Mouse (Mus musculus): ENCODE measurements around the gene Pou6f1. TPM values are rescaled to one million over a fixed set of nuclear protein-coding genes. Genes with fewer than 3 reads are reported as not detected.

The Pou6f1 gene
- total and polyA plus RNA-seq, 3 experiments, result 1.7 to 9.1 (median 7.4) TPM

DNA sequence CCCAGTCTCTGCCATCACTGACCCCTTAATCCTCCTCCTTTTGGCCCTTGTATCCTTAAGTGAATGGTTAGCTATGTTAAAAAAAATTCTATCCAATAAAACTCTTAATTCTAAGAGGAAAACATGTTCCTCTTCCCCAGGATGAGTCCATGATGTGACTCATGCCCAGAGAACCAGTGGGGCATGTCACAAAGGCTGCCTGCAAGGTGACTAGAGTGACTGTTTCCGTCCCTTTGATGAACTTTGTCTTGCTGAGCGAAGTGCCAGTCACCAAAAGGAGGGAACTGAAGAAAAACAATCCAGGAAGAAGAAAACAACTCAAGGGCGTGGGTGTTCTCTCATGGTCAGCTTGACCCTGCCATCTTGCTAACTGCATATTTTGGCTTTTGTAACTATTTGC is 30.5 kb downstream of the Pou6f1 start:
- TF ChIP-seq CHD1 (IDR thresholded peaks at IDR 0.05; ENCODE audit: low read depth, low read length) (no peak), NELFE (IDR thresholded peaks at IDR 0.05; ENCODE audit: low read depth, low read length) (no peak), SIN3A (IDR thresholded peaks at IDR 0.05; ENCODE audit: low read length) (no peak), GABPA (IDR thresholded peaks at IDR 0.05; ENCODE audit: insufficient replicate concordance, low read depth, low read length) (no peak), RAD21 (IDR thresholded peaks at IDR 0.05; ENCODE audit: low read depth, low read length) (no peak), ETS1 (conservative IDR thresholded peaks at IDR 0.05; ENCODE audit: low read depth, low read length) (no peak), POLR2A (IDR thresholded peaks at IDR 0.05; ENCODE audit: low read depth, low read length) (no peak), CHD2 (IDR thresholded peaks at IDR 0.05; ENCODE audit: low read length) (no peak), IRF4 (IDR thresholded peaks at IDR 0.05; ENCODE audit: low read depth, low read length) (no peak)
- Histone ChIP-seq H3K4me3 (replicated peaks in 1 of 3; ENCODE audit: low read depth in 2 of 3, low read length in 2 of 3, poor library complexity in 1 of 3) (no peak overlapping the region), H3K4me1 (ENCODE audit: control insufficient read depth in 1 of 2, insufficient read depth in 2 of 2) (no peaks in the 10 kb centered on the region), H3K27ac (ENCODE audit: insufficient read depth, low read depth) (no peak overlapping the region), H3K9ac (ENCODE audit: insufficient read depth, low read depth) (no peak overlapping the region), H3K4me2 (ENCODE audit: insufficient read depth, low read depth, poor library complexity, severe bottlenecking) (no peak overlapping the region), H3K79me2 (replicated peaks; ENCODE audit: control insufficient read depth, extremely low read depth, insufficient read depth, poor library complexity, severe bottlenecking) (no peaks in the 10 kb centered on the region), H3K9me3 (replicated peaks; ENCODE audit: low read length) (no peaks in the 10 kb centered on the region), H3K27me3 (replicated peaks) (peaks cover 14% of the 10 kb centered on the region), H3K36me3 (replicated peaks in 1 of 2; ENCODE audit: control insufficient read depth in 1 of 2, insufficient read depth in 1 of 2, low read length in 1 of 2) (no peaks in the 10 kb centered on the region)
- dilution Hi-C loops (cut with MboI; ENCODE audit: extremely low pct_ligation_motif_present, extremely low pct_unique_long_range_greater_than_20kb, low sequenced_read_pairs), result no loop called here
- in situ Hi-C loops (cut with MboI; ENCODE audit: low pct_ligation_motif_present, low pct_unique_long_range_greater_than_20kb, low sequenced_read_pairs), result no loop called here
- DNase-seq (ENCODE audit: extremely low read depth), result no peak

DNA sequence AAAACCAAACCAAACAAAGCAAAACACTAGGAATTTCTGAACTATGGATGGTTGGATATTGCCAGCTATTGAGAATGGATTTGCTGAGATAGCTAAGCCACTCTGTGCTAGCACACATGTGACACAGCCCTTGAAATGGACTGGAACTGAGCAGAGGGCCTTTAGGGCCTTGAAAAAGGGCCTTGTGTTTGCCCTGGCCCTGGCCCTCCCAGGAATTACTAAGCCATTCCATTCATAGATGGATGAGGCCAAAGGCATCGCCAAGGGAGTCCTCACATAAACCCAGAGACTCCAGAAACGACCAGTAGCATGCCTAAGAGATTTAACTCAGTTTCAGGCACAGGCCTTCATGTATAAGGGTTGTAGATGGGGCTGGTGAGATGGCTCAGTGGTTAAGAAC is 33.3 kb downstream of the Pou6f1 start:
- in situ Hi-C loops (cut with MboI; ENCODE audit: low pct_ligation_motif_present, low pct_unique_long_range_greater_than_20kb, low sequenced_read_pairs) (no loop called here), dilution Hi-C loops (cut with MboI; ENCODE audit: extremely low pct_ligation_motif_present, extremely low pct_unique_long_range_greater_than_20kb, low sequenced_read_pairs) (no loop called here)
- Histone ChIP-seq H3K36me3 (replicated peaks in 1 of 2; ENCODE audit: control insufficient read depth in 1 of 2, insufficient read depth in 1 of 2, low read length in 1 of 2) (no peaks in the 10 kb centered on the region), H3K9me3 (replicated peaks; ENCODE audit: low read length) (no peaks in the 10 kb centered on the region), H3K27me3 (replicated peaks) (peaks cover 14% of the 10 kb centered on the region), H3K27ac (ENCODE audit: insufficient read depth, low read depth) (no peak overlapping the region), H3K4me3 (replicated peaks in 1 of 3; ENCODE audit: low read depth in 2 of 3, low read length in 2 of 3, poor library complexity in 1 of 3) (no peak overlapping the region), H3K9ac (ENCODE audit: insufficient read depth, low read depth) (no peak overlapping the region), H3K79me2 (replicated peaks; ENCODE audit: control insufficient read depth, extremely low read depth, insufficient read depth, poor library complexity, severe bottlenecking) (no peaks in the 10 kb centered on the region), H3K4me1 (ENCODE audit: control insufficient read depth in 1 of 2, insufficient read depth in 2 of 2) (no peaks in the 10 kb centered on the region), H3K4me2 (ENCODE audit: insufficient read depth, low read depth, poor library complexity, severe bottlenecking) (no peak overlapping the region)
- no peak for DNase-seq (ENCODE audit: extremely low read depth)
- TF ChIP-seq ELF1 (IDR thresholded peaks at IDR 0.05; ENCODE audit: low read depth, low read length) (no peak), CTCF (conservative IDR thresholded peaks at IDR 0.05 in 1 of 2, IDR thresholded peaks at IDR 0.05 in 1 of 2; ENCODE audit: low read depth in 2 of 2, low read length in 2 of 2) (no peak), TBP (conservative IDR thresholded peaks at IDR 0.05; ENCODE audit: low read depth, low read length) (no peak), RCOR1 (conservative IDR thresholded peaks at IDR 0.05; ENCODE audit: low read depth, low read length) (no peak), GABPA (IDR thresholded peaks at IDR 0.05; ENCODE audit: insufficient replicate concordance, low read depth, low read length) (no peak), ZKSCAN1 (IDR thresholded peaks at IDR 0.05; ENCODE audit: borderline replicate concordance, low read depth, low read length) (no peak), POLR2AphosphoS2 (IDR thresholded peaks at IDR 0.05; ENCODE audit: low read depth, low read length) (no peak), MXI1 (IDR thresholded peaks at IDR 0.05; ENCODE audit: low read depth, low read length) (no peak), EP300 (IDR thresholded peaks at IDR 0.05; ENCODE audit: low read length) (no peak), ETS1 (conservative IDR thresholded peaks at IDR 0.05; ENCODE audit: low read depth, low read length) (no peak), HCFC1 (IDR thresholded peaks at IDR 0.05; ENCODE audit: low read depth, low read length) (no peak), SIN3A (IDR thresholded peaks at IDR 0.05; ENCODE audit: low read length) (no peak), ZNF384 (IDR thresholded peaks at IDR 0.05; ENCODE audit: low read depth, low read length) (no peak), NRF1 (IDR thresholded peaks at IDR 0.05; ENCODE audit: low read depth, low read length) (no peak), ZMIZ1 (IDR thresholded peaks at IDR 0.05; ENCODE audit: low read depth, low read length) (no peak), ZC3H11A (IDR thresholded peaks at IDR 0.05; ENCODE audit: low read depth, low read length) (no peak)

Data from CH12.LX (cell line).